Mouse (Mus musculus): ENCODE measurements at regions not wholly inside any gene's neighbourhood (a gene's known extent, or its start where the extent isn't known, plus 50 kb on each side); places are given as distances from the start of the nearest gene placed in this dataset.

DNA sequence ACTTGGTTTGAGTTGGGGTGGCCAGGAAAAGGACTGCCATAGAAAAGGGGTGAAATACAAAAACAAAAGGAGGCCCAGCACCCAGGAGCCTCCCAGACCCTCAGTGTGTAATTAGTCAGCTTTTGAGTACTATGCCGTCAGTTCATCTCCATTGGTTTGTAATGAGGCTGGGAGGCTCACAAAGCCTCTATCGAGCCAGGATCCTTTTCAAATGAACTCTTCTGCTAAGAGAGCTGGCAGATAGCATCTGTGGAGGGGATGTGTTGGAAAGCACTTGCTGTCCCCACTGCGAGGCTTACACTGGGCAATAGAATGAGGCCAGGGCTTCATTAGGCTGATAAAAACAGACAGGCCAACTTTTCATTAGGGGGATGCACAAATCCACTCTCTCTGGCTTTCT is 445.2 kb downstream of the Nuf2 start:
- Histone ChIP-seq H3K4me1 (ENCODE audit: insufficient read depth, low read length) (no peaks in the 10 kb centered on the region), H3K4me3 (ENCODE audit: low read length) (no peak overlapping the region), H3K27ac (ENCODE audit: low read length) (no peak overlapping the region), H3K36me3 (ENCODE audit: insufficient read depth, low read length) (no peaks in the 10 kb centered on the region), H3K27me3 (ENCODE audit: insufficient read depth, low read length) (no peaks in the 10 kb centered on the region), H3K9me3 (ENCODE audit: low read length) (no peaks in the 10 kb centered on the region), H3K4me2 (replicated peaks; ENCODE audit: low read depth, low read length) (no peak overlapping the region), H3K9ac (replicated peaks; ENCODE audit: low read length) (no peak overlapping the region)
- WGBS, result 73% methylated on average over 3 of the region's 3 CpGs
- ATAC-seq (ENCODE audit: low FRiP score, low TSS enrichment), result no peak

DNA sequence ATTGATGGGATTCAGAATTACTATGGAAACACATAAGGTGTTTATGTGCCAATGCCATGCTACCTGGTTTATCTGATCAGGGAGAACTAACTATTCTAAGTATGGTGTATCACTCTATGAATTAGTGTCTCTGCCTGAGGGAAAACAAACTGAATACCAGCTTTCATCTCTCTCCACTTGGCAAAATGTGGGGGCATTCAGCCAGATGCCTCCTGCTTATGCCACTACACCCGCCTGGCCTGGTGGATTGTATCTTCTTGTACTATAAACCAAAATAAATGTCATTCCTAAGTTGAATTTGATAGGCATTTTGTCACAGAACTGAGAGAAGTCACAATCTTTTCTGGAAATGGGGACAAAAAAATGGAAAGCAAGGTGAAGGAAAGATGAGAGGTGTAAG is 450.6 kb downstream of the Nuf2 start:
- no peak overlapping the region for H3K4me3 ChIP-seq (ENCODE audit: low read length)
- WGBS, result 94% methylated on average over 1 of the region's 1 CpGs
- ATAC-seq (ENCODE audit: low FRiP score, low TSS enrichment), result no peak
- no peaks in the 10 kb centered on the region for H3K36me3 ChIP-seq (ENCODE audit: insufficient read depth, low read length)
- no peaks in the 10 kb centered on the region for H3K27me3 ChIP-seq (ENCODE audit: insufficient read depth, low read length)
- H3K9ac ChIP-seq (replicated peaks; ENCODE audit: low read length), result no peak overlapping the region
- H3K9me3 ChIP-seq (ENCODE audit: low read length), result no peaks in the 10 kb centered on the region
- H3K27ac ChIP-seq (ENCODE audit: low read length), result no peak overlapping the region
- H3K4me2 ChIP-seq (replicated peaks; ENCODE audit: low read depth, low read length), result no peak overlapping the region
- no peaks in the 10 kb centered on the region for H3K4me1 ChIP-seq (ENCODE audit: insufficient read depth, low read length)

GRCm38 (mm10) chr1:169077228-169077627 is 454.0 kb downstream of the Nuf2 start:
- Histone ChIP-seq H3K9me3 (ENCODE audit: low read length) (no peaks in the 10 kb centered on the region), H3K4me3 (ENCODE audit: low read length) (no peak overlapping the region), H3K4me1 (ENCODE audit: insufficient read depth, low read length) (no peaks in the 10 kb centered on the region), H3K4me2 (replicated peaks; ENCODE audit: low read depth, low read length) (no peak overlapping the region), H3K9ac (replicated peaks; ENCODE audit: low read length) (no peak overlapping the region), H3K36me3 (ENCODE audit: insufficient read depth, low read length) (no peaks in the 10 kb centered on the region), H3K27me3 (ENCODE audit: insufficient read depth, low read length) (no peaks in the 10 kb centered on the region), H3K27ac (ENCODE audit: low read length) (no peak overlapping the region)
- WGBS, result 93% methylated on average over 5 of the region's 5 CpGs
- ATAC-seq (ENCODE audit: low FRiP score, low TSS enrichment), result no peak

GRCm38 (mm10) chr1:169076006-169076405 is 455.3 kb downstream of the Nuf2 start:
- no peak for ATAC-seq (ENCODE audit: low FRiP score, low TSS enrichment)
- H3K4me2 ChIP-seq (replicated peaks; ENCODE audit: low read depth, low read length), result 0 out of 2 replicates have a peak overlapping the region, but pooled peaks have one; percentile 8
- no peak overlapping the region for H3K27ac ChIP-seq (ENCODE audit: low read length)
- no peaks in the 10 kb centered on the region for H3K36me3 ChIP-seq (ENCODE audit: insufficient read depth, low read length)
- H3K9me3 ChIP-seq (ENCODE audit: low read length), result no peaks in the 10 kb centered on the region
- 48% methylated on average over 7 of the region's 7 CpGs for whole genome bisulfite sequencing
- H3K4me1 ChIP-seq (ENCODE audit: insufficient read depth, low read length), result no peaks in the 10 kb centered on the region
- H3K4me3 ChIP-seq (ENCODE audit: low read length), result no peak overlapping the region
- H3K9ac ChIP-seq (replicated peaks; ENCODE audit: low read length), result no peak overlapping the region
- no peaks in the 10 kb centered on the region for H3K27me3 ChIP-seq (ENCODE audit: insufficient read depth, low read length)

- H3K9me3 ChIP-seq (ENCODE audit: low read length), result no peaks in the 10 kb centered on the region
- H3K4me3 ChIP-seq (ENCODE audit: low read length), result no peak overlapping the region
- H3K27me3 ChIP-seq (ENCODE audit: insufficient read depth, low read length), result no peaks in the 10 kb centered on the region
- no peak overlapping the region for H3K27ac ChIP-seq (ENCODE audit: low read length)
- no peaks in the 10 kb centered on the region for H3K4me1 ChIP-seq (ENCODE audit: insufficient read depth, low read length)
- no peak overlapping the region for H3K4me2 ChIP-seq (replicated peaks; ENCODE audit: low read depth, low read length)
- H3K36me3 ChIP-seq (ENCODE audit: insufficient read depth, low read length), result no peaks in the 10 kb centered on the region
- WGBS, result 94% methylated on average over 4 of the region's 4 CpGs
- H3K9ac ChIP-seq (replicated peaks; ENCODE audit: low read length), result no peak overlapping the region
- ATAC-seq (ENCODE audit: low FRiP score, low TSS enrichment), result no peak
Measured at GRCm38 (mm10) chr1:169071366-169071765, 459.9 kb downstream of the Nuf2 start.

DNA sequence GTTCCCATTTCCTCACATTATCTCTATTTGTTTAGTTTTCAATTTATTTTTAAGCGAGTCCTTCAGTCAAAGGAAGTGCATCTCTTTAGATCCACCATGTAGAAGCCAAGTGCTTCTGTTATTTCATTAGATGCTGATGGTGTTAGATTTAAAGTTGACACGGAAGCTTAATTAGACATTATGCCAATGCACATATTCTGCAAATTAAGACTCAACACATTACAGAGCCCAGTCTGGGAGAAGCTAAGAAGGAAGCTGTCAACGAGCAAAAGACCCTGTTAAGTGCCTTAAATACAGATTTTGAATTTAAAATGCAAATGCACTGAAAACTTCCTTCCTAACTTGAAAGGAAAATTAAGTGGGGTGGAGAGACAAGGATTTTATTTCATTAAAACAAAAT is 461.6 kb downstream of the Nuf2 start:
- Histone ChIP-seq H3K9me3 (ENCODE audit: low read length) (no peaks in the 10 kb centered on the region), H3K4me2 (replicated peaks; ENCODE audit: low read depth, low read length) (no peak overlapping the region), H3K36me3 (ENCODE audit: insufficient read depth, low read length) (no peaks in the 10 kb centered on the region), H3K4me3 (ENCODE audit: low read length) (no peak overlapping the region), H3K27ac (ENCODE audit: low read length) (no peak overlapping the region), H3K27me3 (ENCODE audit: insufficient read depth, low read length) (no peaks in the 10 kb centered on the region), H3K4me1 (ENCODE audit: insufficient read depth, low read length) (no peaks in the 10 kb centered on the region), H3K9ac (replicated peaks; ENCODE audit: low read length) (no peak overlapping the region)
- no peak for ATAC-seq (ENCODE audit: low FRiP score, low TSS enrichment)
- WGBS, result 86% methylated on average over 3 of the region's 3 CpGs

DNA sequence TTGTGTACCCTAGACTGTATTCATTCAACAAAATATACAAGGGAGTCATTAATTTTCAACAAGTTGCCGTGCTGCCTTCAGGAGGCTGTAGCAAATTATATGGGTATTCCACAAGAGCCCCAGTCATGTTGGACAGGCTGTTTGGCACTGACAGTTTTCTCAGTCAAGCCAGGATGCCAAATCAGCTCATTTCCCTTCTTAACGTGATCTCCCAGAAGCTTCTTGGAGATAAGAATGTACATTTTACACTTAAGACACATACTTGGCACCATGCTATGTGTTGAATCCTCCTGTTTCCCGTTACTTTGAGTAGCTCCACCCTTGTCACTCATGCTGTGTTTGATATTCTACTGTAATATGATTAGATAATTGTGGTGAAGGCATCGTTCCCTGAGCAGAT is 464.5 kb downstream of the Nuf2 start:
- Histone ChIP-seq H3K4me1 (ENCODE audit: insufficient read depth, low read length) (no peaks in the 10 kb centered on the region), H3K9ac (replicated peaks; ENCODE audit: low read length) (no peak overlapping the region), H3K9me3 (ENCODE audit: low read length) (no peaks in the 10 kb centered on the region), H3K4me3 (ENCODE audit: low read length) (no peak overlapping the region), H3K27me3 (ENCODE audit: insufficient read depth, low read length) (no peaks in the 10 kb centered on the region), H3K36me3 (ENCODE audit: insufficient read depth, low read length) (no peaks in the 10 kb centered on the region), H3K27ac (ENCODE audit: low read length) (no peak overlapping the region), H3K4me2 (replicated peaks; ENCODE audit: low read depth, low read length) (no peak overlapping the region)
- WGBS, result 70% methylated on average over 4 of the region's 4 CpGs
- no peak for ATAC-seq (ENCODE audit: low FRiP score, low TSS enrichment)

DNA sequence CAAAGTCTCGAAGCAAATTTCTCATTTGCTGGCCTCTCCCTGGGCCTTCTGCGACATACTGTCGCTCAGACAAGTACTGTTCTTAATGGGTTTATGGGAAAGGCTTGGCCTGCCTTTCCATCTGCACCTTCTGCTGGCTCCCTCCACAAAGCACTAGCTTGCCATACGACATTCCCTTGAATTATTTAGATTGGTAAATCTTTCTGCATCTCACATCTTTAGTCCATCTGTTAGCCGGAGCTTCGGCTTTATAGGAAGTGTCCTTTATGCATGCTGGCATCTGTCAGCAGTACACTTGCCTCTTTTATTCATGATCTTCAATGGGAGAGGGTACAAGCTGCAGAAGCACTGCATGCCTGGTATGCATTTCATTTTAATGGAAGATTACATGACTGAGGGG is 470.6 kb downstream of the Nuf2 start:
- H3K9ac ChIP-seq (replicated peaks; ENCODE audit: low read length), result no peak overlapping the region

DNA sequence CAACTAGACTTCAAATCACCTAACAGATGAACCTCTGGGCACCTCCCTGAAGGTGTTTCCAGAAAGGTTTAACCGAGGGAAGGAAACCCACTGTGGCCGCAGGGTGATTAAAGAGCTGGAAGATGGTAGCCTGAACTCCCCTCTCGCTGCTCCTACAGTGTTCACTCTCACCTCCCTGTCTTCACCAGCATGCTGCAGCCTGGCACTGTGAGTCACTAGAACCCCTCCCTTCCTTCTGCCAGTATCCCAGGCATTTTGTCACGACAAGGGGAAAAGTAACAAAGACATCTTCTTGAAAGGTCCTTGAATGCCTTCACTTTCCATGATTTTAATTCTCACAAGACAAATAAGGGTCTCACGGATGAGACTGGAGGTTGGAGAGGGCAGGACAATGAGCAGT is 471.1 kb downstream of the Nuf2 start:
- no peak for ATAC-seq (ENCODE audit: low FRiP score, low TSS enrichment)
- Histone ChIP-seq H3K9me3 (ENCODE audit: low read length) (no peaks in the 10 kb centered on the region), H3K4me1 (ENCODE audit: insufficient read depth, low read length) (no peaks in the 10 kb centered on the region), H3K27me3 (ENCODE audit: insufficient read depth, low read length) (no peaks in the 10 kb centered on the region), H3K36me3 (ENCODE audit: insufficient read depth, low read length) (no peaks in the 10 kb centered on the region), H3K27ac (ENCODE audit: low read length) (no peak overlapping the region), H3K9ac (replicated peaks; ENCODE audit: low read length) (no peak overlapping the region), H3K4me3 (ENCODE audit: low read length) (no peak overlapping the region), H3K4me2 (replicated peaks; ENCODE audit: low read depth, low read length) (no peak overlapping the region)
- 79% methylated on average over 5 of the region's 5 CpGs for WGBS

More for the DNA sequence above, 470.6 kb downstream of the Nuf2 start:
- no peak overlapping the region for H3K27ac ChIP-seq (ENCODE audit: low read length)
- no peak overlapping the region for H3K4me3 ChIP-seq (ENCODE audit: low read length)
- H3K9me3 ChIP-seq (ENCODE audit: low read length), result no peaks in the 10 kb centered on the region
- WGBS, result 76% methylated on average over 6 of the region's 6 CpGs
- no peak overlapping the region for H3K4me2 ChIP-seq (replicated peaks; ENCODE audit: low read depth, low read length)
- no peaks in the 10 kb centered on the region for H3K27me3 ChIP-seq (ENCODE audit: insufficient read depth, low read length)
- ATAC-seq (ENCODE audit: low FRiP score, low TSS enrichment), result no peak
- no peaks in the 10 kb centered on the region for H3K36me3 ChIP-seq (ENCODE audit: insufficient read depth, low read length)
- H3K4me1 ChIP-seq (ENCODE audit: insufficient read depth, low read length), result no peaks in the 10 kb centered on the region

- Histone ChIP-seq H3K4me1 (ENCODE audit: insufficient read depth, low read length) (no peaks in the 10 kb centered on the region), H3K36me3 (ENCODE audit: insufficient read depth, low read length) (no peaks in the 10 kb centered on the region), H3K27me3 (ENCODE audit: insufficient read depth, low read length) (no peaks in the 10 kb centered on the region), H3K4me3 (ENCODE audit: low read length) (no peak overlapping the region), H3K27ac (ENCODE audit: low read length) (no peak overlapping the region), H3K4me2 (replicated peaks; ENCODE audit: low read depth, low read length) (no peak overlapping the region), H3K9ac (replicated peaks; ENCODE audit: low read length) (no peak overlapping the region), H3K9me3 (ENCODE audit: low read length) (no peaks in the 10 kb centered on the region)
- ATAC-seq (ENCODE audit: low FRiP score, low TSS enrichment), result no peak
- WGBS, result 76% methylated on average over 8 of the region's 8 CpGs
Measured at GRCm38 (mm10) chr1:169051863-169052257, 479.4 kb downstream of the Nuf2 start.
